Mouse (Mus musculus): ENCODE results near the gene Pak6. TPM values are rescaled to one million over a fixed set of nuclear protein-coding genes. Genes with fewer than 3 reads are reported as not detected.

Gene Pak6
- polyA plus RNA-seq, 1 experiment, result 0.06 TPM

- no peak overlapping the region for H3ac ChIP-seq (ENCODE audit: control insufficient read depth, insufficient read length)
- no peaks in the 10 kb centered on the region for H3K27me3 ChIP-seq (ENCODE audit: control insufficient read depth, insufficient read depth, insufficient read length)
- TF ChIP-seq E2F4 (IDR thresholded peaks at IDR 0.05; ENCODE audit: insufficient read depth), result no peak
- no peak for TF ChIP-seq USF1 (IDR thresholded peaks at IDR 0.05; ENCODE audit: low read depth)
- no peak for TF ChIP-seq CEBPB (IDR thresholded peaks at IDR 0.05; ENCODE audit: insufficient read depth, poor library complexity, severe bottlenecking)
- no peak for TF ChIP-seq POLR2AphosphoS2 (IDR thresholded peaks at IDR 0.05; ENCODE audit: insufficient read length, low read depth)
- TF ChIP-seq POLR2A (IDR thresholded peaks at IDR 0.05; ENCODE audit: insufficient read length, low read depth), result no peak
- no peak for TF ChIP-seq MYOG (IDR thresholded peaks at IDR 0.05; ENCODE audit: control insufficient read depth in 1 of 3, insufficient read depth in 1 of 3, insufficient read length in 2 of 3, low read depth in 2 of 3)
- TF ChIP-seq TCF12 (IDR thresholded peaks at IDR 0.05; ENCODE audit: insufficient read depth, poor library complexity, severe bottlenecking), result no peak
These were observed 29.7 kb upstream of the Pak6 start for GRCm38 (mm10) chr2:118633441-118633840.

GRCm38 (mm10) chr2:118637258-118637657 lies 25.8 kb upstream of the Pak6 start:
- Histone ChIP-seq H3K4me2 (ENCODE audit: low read depth) (no peak overlapping the region), H3K36me3 (ENCODE audit: control insufficient read depth, insufficient read depth) (peaks cover 19% of the 10 kb centered on the region), H3ac (ENCODE audit: control insufficient read depth, insufficient read length) (no peak overlapping the region), H3K79me2 (ENCODE audit: control insufficient read depth, insufficient read depth) (no peaks in the 10 kb centered on the region), H3K27me3 (ENCODE audit: control insufficient read depth, insufficient read depth, insufficient read length) (no peaks in the 10 kb centered on the region), H3K4me3 (no peak overlapping the region)
- TF ChIP-seq E2F4 (IDR thresholded peaks at IDR 0.05; ENCODE audit: insufficient read depth) (no peak), SRF (IDR thresholded peaks at IDR 0.05; ENCODE audit: control insufficient read depth, insufficient read length, low read depth) (no peak), CEBPB (IDR thresholded peaks at IDR 0.05; ENCODE audit: insufficient read depth, poor library complexity, severe bottlenecking) (no peak), TCF12 (IDR thresholded peaks at IDR 0.05; ENCODE audit: insufficient read depth, poor library complexity, severe bottlenecking) (no peak), REST (IDR thresholded peaks at IDR 0.05; ENCODE audit: insufficient read depth, insufficient read length) (no peak), POLR2AphosphoS2 (IDR thresholded peaks at IDR 0.05; ENCODE audit: insufficient read length, low read depth) (no peak), MAX (IDR thresholded peaks at IDR 0.05; ENCODE audit: low read depth) (no peak), POLR2A (IDR thresholded peaks at IDR 0.05; ENCODE audit: insufficient read length, low read depth) (no peak)

More at GRCm38 (mm10) chr2:118633441-118633840, 29.7 kb upstream of the Pak6 start:
- H3K4me3 ChIP-seq, result no peak overlapping the region
- no peak overlapping the region for H3K4me2 ChIP-seq (ENCODE audit: low read depth)
- H3K79me2 ChIP-seq (ENCODE audit: control insufficient read depth, insufficient read depth), result no peaks in the 10 kb centered on the region
- peaks cover 21% of the 10 kb centered on the region for H3K36me3 ChIP-seq (ENCODE audit: control insufficient read depth, insufficient read depth)

GRCm38 (mm10) chr2:118637888-118638526 lies 25.1 kb upstream of the Pak6 start:
- H3K4me3 ChIP-seq, result no peak overlapping the region
- H3ac ChIP-seq (ENCODE audit: control insufficient read depth, insufficient read length), result no peak overlapping the region
- TF ChIP-seq CEBPB (IDR thresholded peaks at IDR 0.05; ENCODE audit: insufficient read depth, poor library complexity, severe bottlenecking), result no peak
- H3K79me2 ChIP-seq (ENCODE audit: control insufficient read depth, insufficient read depth), result no peaks in the 10 kb centered on the region
- peaks cover 19% of the 10 kb centered on the region for H3K36me3 ChIP-seq (ENCODE audit: control insufficient read depth, insufficient read depth)
- no peaks in the 10 kb centered on the region for H3K27me3 ChIP-seq (ENCODE audit: control insufficient read depth, insufficient read depth, insufficient read length)
- H3K4me2 ChIP-seq (ENCODE audit: low read depth), result no peak overlapping the region

GRCm38 (mm10) chr2:118638686-118639085 lies 24.4 kb upstream of the Pak6 start:
- Histone ChIP-seq H3ac (ENCODE audit: control insufficient read depth, insufficient read length) (no peak overlapping the region), H3K4me3 (no peak overlapping the region), H3K79me2 (ENCODE audit: control insufficient read depth, insufficient read depth) (no peaks in the 10 kb centered on the region), H3K27me3 (ENCODE audit: control insufficient read depth, insufficient read depth, insufficient read length) (no peaks in the 10 kb centered on the region), H3K36me3 (ENCODE audit: control insufficient read depth, insufficient read depth) (peaks cover 14% of the 10 kb centered on the region), H3K4me2 (ENCODE audit: low read depth) (no peak overlapping the region)
- TF ChIP-seq POLR2AphosphoS2 (IDR thresholded peaks at IDR 0.05; ENCODE audit: insufficient read length, low read depth) (no peak), MYOD1 (IDR thresholded peaks at IDR 0.05; ENCODE audit: control insufficient read depth in 1 of 3, insufficient read length in 2 of 3, low read depth in 2 of 3) (no peak), REST (IDR thresholded peaks at IDR 0.05; ENCODE audit: insufficient read depth, insufficient read length) (no peak), CEBPB (IDR thresholded peaks at IDR 0.05; ENCODE audit: insufficient read depth, poor library complexity, severe bottlenecking) (no peak), E2F4 (IDR thresholded peaks at IDR 0.05; ENCODE audit: insufficient read depth) (no peak), MYOG (IDR thresholded peaks at IDR 0.05; ENCODE audit: control insufficient read depth in 1 of 3, insufficient read depth in 1 of 3, insufficient read length in 2 of 3, low read depth in 2 of 3) (no peak), TCF3 (IDR thresholded peaks at IDR 0.05; ENCODE audit: insufficient read length, low read depth) (no peak)

- peaks cover 12% of the 10 kb centered on the region for H3K36me3 ChIP-seq (ENCODE audit: control insufficient read depth, insufficient read depth)
- H3K79me2 ChIP-seq (ENCODE audit: control insufficient read depth, insufficient read depth), result no peaks in the 10 kb centered on the region
- no peak overlapping the region for H3ac ChIP-seq (ENCODE audit: control insufficient read depth, insufficient read length)
- no peak for TF ChIP-seq POLR2AphosphoS2 (IDR thresholded peaks at IDR 0.05; ENCODE audit: insufficient read length, low read depth)
- no peak for TF ChIP-seq CEBPB (IDR thresholded peaks at IDR 0.05; ENCODE audit: insufficient read depth, poor library complexity, severe bottlenecking)
- no peak for TF ChIP-seq SRF (IDR thresholded peaks at IDR 0.05; ENCODE audit: control insufficient read depth, insufficient read length, low read depth)
- TF ChIP-seq TCF3 (IDR thresholded peaks at IDR 0.05; ENCODE audit: insufficient read length, low read depth), result no peak
- no peak for TF ChIP-seq POLR2A (IDR thresholded peaks at IDR 0.05; ENCODE audit: insufficient read length, low read depth)
- H3K4me3 ChIP-seq, result no peak overlapping the region
- H3K27me3 ChIP-seq (ENCODE audit: control insufficient read depth, insufficient read depth, insufficient read length), result no peaks in the 10 kb centered on the region
- H3K4me2 ChIP-seq (ENCODE audit: low read depth), result no peak overlapping the region
These were observed 22.0 kb upstream of the Pak6 start for GRCm38 (mm10) chr2:118641147-118641546.
